Mouse (Mus musculus) heart, postnatal 0 days (tissue): ENCODE measurements around the gene Gm4922.

Source experiments
- CTCF ChIP-seq: IDR thresholded peaks from 2 replicates; pipeline ENCODE4 v1.5.1; 2016; ENCODE audit warnings: antibody characterized with exemption, control low read depth, low read depth
- EP300 ChIP-seq: IDR thresholded peaks from 2 replicates; pipeline ENCODE4 v1.6.1; 2016; ENCODE audit warnings: antibody characterized with exemption, low read depth

DNA sequence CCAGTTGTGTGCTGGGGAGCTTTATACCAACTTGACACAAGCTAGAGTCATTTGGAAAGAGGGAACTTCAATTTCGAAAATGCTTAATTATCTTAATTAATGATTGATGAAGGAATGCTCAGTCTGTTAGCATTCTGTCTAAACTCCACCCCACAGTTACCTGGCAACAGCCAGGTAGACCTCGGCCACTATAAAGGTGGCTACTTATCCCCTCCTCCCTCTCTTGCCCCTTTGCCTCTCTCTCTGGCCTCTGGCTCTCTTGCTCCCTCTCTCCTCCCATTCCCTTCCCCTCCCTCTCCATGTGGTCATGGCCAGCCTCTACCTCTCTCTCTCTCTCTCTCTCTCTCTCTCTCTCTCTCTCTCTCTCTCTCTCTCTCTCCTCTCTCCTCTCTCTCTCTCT is 47.8 kb upstream of the Gm4922 start:
- TF ChIP-seq CTCF (no peak), EP300 (no peak)
